Comparison of ENCODE assay signal across 8 mouse cellular contexts in genomic region chr13:97548527-97548977, GRCm38 (mm10).
A peak's percentile ranks its signal among the peaks of the same experiment; 100 is the strongest.
DNase-seq lines count a peak whose midpoint lies in the region; ATAC-seq and TF ChIP-seq lines count a peak whose summit lies in the region.

No protein-coding gene starts in this region.

- no peak overlapping the region for H3K4me2 ChIP-seq in hindbrain, embryonic 15.5 days

- no peak overlapping the region for H3K4me3 ChIP-seq in hindbrain, embryonic 15.5 days
- no peak overlapping the region for H3K4me3 ChIP-seq in liver, adult 2 months (ENCODE audit: insufficient read depth, low read depth, low read length)

- 37% methylated on average over 9 of the region's 9 CpGs for WGBS in hindbrain, embryonic 15.5 days
- WGBS in liver, adult 2 months: 45% methylated on average over 9 of the region's 9 CpGs

- ATAC-seq in hindbrain, embryonic 15.5 days (ENCODE audit: low FRiP score, low read depth): no peak
- peak; percentile 62 for ATAC-seq in monocyte, adult 5-6 weeks (replicated peaks; ENCODE audit: insufficient number of reproducible peaks, low FRiP score, low TSS enrichment, poor library complexity, severe bottlenecking)

- TF ChIP-seq POLR2A in liver, adult 2 months (IDR thresholded peaks at IDR 0.05; ENCODE audit: extremely low read depth, insufficient read depth, low read length): no peak

- H3K9me3 ChIP-seq in hindbrain, embryonic 15.5 days: no peaks in the 10 kb centered on the region

- no peak for TF ChIP-seq CTCF in liver, adult 2 months (IDR thresholded peaks at IDR 0.05; ENCODE audit: low read depth, low read length)

- 0 out of 2 replicates have a peak overlapping the region, but pooled peaks have one; percentile 18 for H3K27ac ChIP-seq in hindbrain, embryonic 15.5 days (replicated peaks)
- H3K27ac ChIP-seq in liver, adult 2 months (replicated peaks; ENCODE audit: insufficient read depth, low read depth, low read length): peak overlapping the region; percentile 80

- H3K9ac ChIP-seq in hindbrain, embryonic 15.5 days: no peak overlapping the region
- H3K9ac ChIP-seq in liver, adult 2 months (ENCODE audit: low read depth, low read length): no peak overlapping the region

- H3K4me1 ChIP-seq in hindbrain, embryonic 15.5 days (replicated peaks): peaks cover 22% of the 10 kb centered on the region
- H3K4me1 ChIP-seq in liver, adult 2 months (ENCODE audit: control insufficient read depth, insufficient read depth, low read length): no peaks in the 10 kb centered on the region; the same call in 1 of the 2 replicates

- no peaks in the 10 kb centered on the region for H3K27me3 ChIP-seq in hindbrain, embryonic 15.5 days
- H3K27me3 ChIP-seq in liver, adult 2 months (ENCODE audit: control insufficient read depth, insufficient read depth, low read length): no peaks in the 10 kb centered on the region

- H3K36me3 ChIP-seq in hindbrain, embryonic 15.5 days: no peaks in the 10 kb centered on the region
- no peaks in the 10 kb centered on the region for H3K36me3 ChIP-seq in liver, adult 2 months (ENCODE audit: control insufficient read depth, insufficient read depth, low read length)

- DNase-seq in right cerebral cortex, postnatal 10 days (ENCODE audit: low spot score in 2 of 2): peak; percentile 50 to 61
- DNase-seq in right cerebral cortex, postnatal 14 days: no peak
- DNase-seq in gastrocnemius, adult 18-20 months (ENCODE audit: low spot score): peak; percentile 39
- peak; percentile 47 for DNase-seq in liver, adult 2 months (ENCODE audit: extremely low read depth, low read depth, low spot score)
- no peak for DNase-seq in cerebellum, adult 18-20 months
- no peak for DNase-seq in frontal cortex, postnatal 25 days (ENCODE audit: low spot score in 2 of 2)

- H3K79me2 ChIP-seq in liver, adult 2 months (ENCODE audit: control insufficient read depth, insufficient read depth, low read length): no peaks in the 10 kb centered on the region

Comparison
In these comparisons a context has a peak if more than half of its experiments do, and no peak if none do; other contexts are left out.
1. DNase-seq: peak in right cerebral cortex, postnatal 10 days (2 of 2), gastrocnemius, adult 18-20 months (single experiment) and liver, adult 2 months (single experiment); none in right cerebral cortex, postnatal 14 days (single experiment), cerebellum, adult 18-20 months (0 of 2) and frontal cortex, postnatal 25 days (0 of 2).